Mouse (Mus musculus): ENCODE data around the gene Galnt18. TPM values are rescaled to one million over a fixed set of nuclear protein-coding genes. Genes with fewer than 3 reads are reported as not detected.

The Galnt18 gene
- polyA plus RNA-seq, 1 experiment from 2014 or later: 19.2 TPM

DNA sequence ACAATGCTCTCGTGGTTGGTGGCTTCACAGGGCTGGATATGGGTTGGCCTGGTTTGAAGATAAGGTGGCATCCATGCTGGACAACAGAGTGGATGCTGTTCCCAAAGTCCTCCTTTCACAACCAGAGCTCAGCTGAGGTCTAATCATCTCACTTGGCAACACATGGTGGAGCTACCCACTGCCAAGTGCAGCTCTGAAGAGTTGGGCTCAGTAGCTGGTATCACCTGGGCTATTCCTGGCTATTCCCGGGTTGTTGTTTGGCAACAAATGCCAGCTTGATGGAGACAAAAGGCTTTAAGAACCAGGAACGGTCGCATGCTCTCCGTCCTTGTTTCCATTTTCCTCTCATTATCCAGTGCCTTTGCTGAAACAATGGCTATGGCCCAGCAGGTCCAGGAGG is 19.2 kb upstream of the Galnt18 start:
- Histone ChIP-seq H3K4me1 (ENCODE audit: control insufficient read depth, insufficient read depth, low read length) (peaks cover 16% of the 10 kb centered on the region), H3K9me3 (replicated peaks; ENCODE audit: control insufficient read depth, low read length) (no peaks in the 10 kb centered on the region), H3K27me3 (ENCODE audit: control insufficient read depth, insufficient read depth, low read length) (no peaks in the 10 kb centered on the region), H3K4me2 (ENCODE audit: low read depth, low read length) (no peak overlapping the region), H3K9ac (ENCODE audit: low read length) (no peak overlapping the region), H3K4me3 (ENCODE audit: low read length) (no peak overlapping the region), H3K36me3 (ENCODE audit: control insufficient read depth, insufficient read depth) (no peaks in the 10 kb centered on the region), H3K27ac (ENCODE audit: low read length) (no peak overlapping the region)
- no peak; the same call in 1 of the 2 replicates for ATAC-seq (replicated peaks; ENCODE audit: extremely low read depth, insufficient read depth, low FRiP score)
- 59% methylated on average over 5 of the region's 5 CpGs for WGBS

DNA sequence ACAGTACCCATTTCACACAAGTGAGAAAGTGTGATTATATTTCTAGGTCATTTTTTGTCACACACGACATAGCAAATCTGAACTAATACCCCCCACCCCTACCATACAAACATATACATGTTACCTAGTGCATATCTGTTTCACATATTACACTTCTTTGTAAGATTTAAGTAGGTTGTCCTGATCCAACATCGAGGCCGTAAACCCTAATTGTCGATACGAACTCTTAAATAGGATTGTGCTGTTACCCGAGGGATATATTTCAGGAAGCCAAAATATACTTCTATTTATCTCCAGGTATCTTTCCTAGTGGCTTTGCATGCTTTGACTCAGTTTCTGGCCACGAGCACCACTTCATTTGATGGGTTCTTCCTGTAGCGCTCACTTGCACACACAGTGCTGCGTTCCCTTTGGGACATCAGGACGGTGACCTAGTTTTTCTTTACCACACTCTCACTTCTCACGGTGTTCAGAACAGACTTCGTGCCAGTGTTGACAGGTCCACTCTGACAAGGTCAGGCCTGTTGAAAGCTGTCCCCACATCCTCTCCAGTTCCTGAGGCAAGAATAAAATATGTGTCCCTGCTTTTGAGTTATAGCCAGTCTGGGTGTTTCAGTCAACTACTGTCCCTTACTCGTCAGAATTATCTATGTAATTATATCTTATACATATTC is 17.7 kb upstream of the Galnt18 start:
- H3K4me3 ChIP-seq (ENCODE audit: low read length): no peak overlapping the region
- peaks cover 16% of the 10 kb centered on the region for H3K4me1 ChIP-seq (ENCODE audit: control insufficient read depth, insufficient read depth, low read length)
- ATAC-seq (replicated peaks; ENCODE audit: extremely low read depth, insufficient read depth, low FRiP score): peak; percentile 91
- no peak overlapping the region for H3K4me2 ChIP-seq (ENCODE audit: low read depth, low read length)
- H3K36me3 ChIP-seq (ENCODE audit: control insufficient read depth, insufficient read depth): no peaks in the 10 kb centered on the region
- H3K27ac ChIP-seq (ENCODE audit: low read length): no peak overlapping the region
- WGBS: 42% methylated on average over 13 of the region's 13 CpGs
- H3K27me3 ChIP-seq (ENCODE audit: control insufficient read depth, insufficient read depth, low read length): no peaks in the 10 kb centered on the region
- no peaks in the 10 kb centered on the region for H3K9me3 ChIP-seq (replicated peaks; ENCODE audit: control insufficient read depth, low read length)
- no peak overlapping the region for H3K9ac ChIP-seq (ENCODE audit: low read length)

DNA sequence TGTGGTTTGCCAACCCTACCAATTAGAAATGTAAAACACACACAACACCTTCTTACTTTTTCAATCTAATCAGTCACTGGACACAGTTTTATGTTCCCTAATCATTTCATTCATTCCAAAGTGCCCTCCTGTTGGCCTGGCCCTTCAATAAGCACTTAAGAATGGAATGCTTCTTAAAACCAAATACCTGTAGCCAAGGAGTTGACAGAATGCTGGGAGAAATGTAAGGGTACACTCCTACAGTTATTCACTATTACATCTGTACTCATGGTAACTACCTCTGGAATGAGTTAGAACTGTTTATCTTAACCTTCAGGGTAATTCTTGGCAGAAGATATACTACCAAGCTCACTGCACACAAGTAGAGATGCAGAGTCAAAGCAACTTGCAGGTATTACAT is 15.3 kb upstream of the Galnt18 start:
- H3K27me3 ChIP-seq (ENCODE audit: control insufficient read depth, insufficient read depth, low read length): no peaks in the 10 kb centered on the region
- ATAC-seq (replicated peaks; ENCODE audit: extremely low read depth, insufficient read depth, low FRiP score): no peak
- no peak overlapping the region for H3K4me2 ChIP-seq (ENCODE audit: low read depth, low read length)
- no peaks in the 10 kb centered on the region for H3K36me3 ChIP-seq (ENCODE audit: control insufficient read depth, insufficient read depth)
- H3K4me3 ChIP-seq (ENCODE audit: low read length): no peak overlapping the region
- peaks cover 16% of the 10 kb centered on the region for H3K4me1 ChIP-seq (ENCODE audit: control insufficient read depth, insufficient read depth, low read length)
- H3K27ac ChIP-seq (ENCODE audit: low read length): no peak overlapping the region
- H3K9me3 ChIP-seq (replicated peaks; ENCODE audit: control insufficient read depth, low read length): no peaks in the 10 kb centered on the region
- H3K9ac ChIP-seq (ENCODE audit: low read length): no peak overlapping the region

DNA sequence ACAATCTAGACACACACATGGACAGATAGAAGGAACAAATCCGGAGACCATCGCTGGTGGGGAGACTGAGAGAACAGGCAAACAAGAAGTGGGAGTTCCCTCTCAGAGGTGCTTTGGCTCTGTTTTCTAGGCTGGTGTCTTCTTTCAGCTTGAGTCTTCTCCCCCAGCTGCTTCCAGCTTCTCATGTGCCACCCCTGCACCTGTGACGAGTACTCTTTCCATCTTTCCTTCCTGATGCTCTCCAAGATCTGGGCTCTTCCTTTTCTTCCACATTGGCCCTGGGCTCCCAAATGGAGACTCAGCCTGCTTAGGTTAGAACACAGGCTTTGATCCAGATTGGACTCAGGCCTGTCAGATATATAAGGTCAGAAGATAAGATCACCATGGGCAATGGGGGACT is 12.4 kb upstream of the Galnt18 start:
- WGBS: 85% methylated on average over 3 of the region's 3 CpGs
- Histone ChIP-seq H3K9ac (ENCODE audit: low read length) (no peak overlapping the region), H3K27ac (ENCODE audit: low read length) (no peak overlapping the region), H3K4me3 (ENCODE audit: low read length) (no peak overlapping the region), H3K36me3 (ENCODE audit: control insufficient read depth, insufficient read depth) (no peaks in the 10 kb centered on the region), H3K27me3 (ENCODE audit: control insufficient read depth, insufficient read depth, low read length) (no peaks in the 10 kb centered on the region), H3K4me2 (ENCODE audit: low read depth, low read length) (no peak overlapping the region), H3K9me3 (replicated peaks; ENCODE audit: control insufficient read depth, low read length) (no peaks in the 10 kb centered on the region), H3K4me1 (ENCODE audit: control insufficient read depth, insufficient read depth, low read length) (0 out of 2 replicates have a peak, but pooled peaks cover 2% of the 10 kb centered on the region)
- no peak for ATAC-seq (replicated peaks; ENCODE audit: extremely low read depth, insufficient read depth, low FRiP score)

GRCm38 (mm10) chr7:111791347-111791746 is 11.6 kb upstream of the Galnt18 start:
- H3K4me2 ChIP-seq (ENCODE audit: low read depth, low read length): no peak overlapping the region
- H3K9ac ChIP-seq (ENCODE audit: low read length): no peak overlapping the region
- H3K27me3 ChIP-seq (ENCODE audit: control insufficient read depth, insufficient read depth, low read length): no peaks in the 10 kb centered on the region
- ATAC-seq (replicated peaks; ENCODE audit: extremely low read depth, insufficient read depth, low FRiP score): no peak
- 69% methylated on average over 6 of the region's 6 CpGs for WGBS
- H3K27ac ChIP-seq (ENCODE audit: low read length): no peak overlapping the region
- H3K4me3 ChIP-seq (ENCODE audit: low read length): no peak overlapping the region
- no peaks in the 10 kb centered on the region for H3K36me3 ChIP-seq (ENCODE audit: control insufficient read depth, insufficient read depth)
- H3K9me3 ChIP-seq (replicated peaks; ENCODE audit: control insufficient read depth, low read length): no peaks in the 10 kb centered on the region
- 0 out of 2 replicates have a peak, but pooled peaks cover 2% of the 10 kb centered on the region for H3K4me1 ChIP-seq (ENCODE audit: control insufficient read depth, insufficient read depth, low read length)

DNA sequence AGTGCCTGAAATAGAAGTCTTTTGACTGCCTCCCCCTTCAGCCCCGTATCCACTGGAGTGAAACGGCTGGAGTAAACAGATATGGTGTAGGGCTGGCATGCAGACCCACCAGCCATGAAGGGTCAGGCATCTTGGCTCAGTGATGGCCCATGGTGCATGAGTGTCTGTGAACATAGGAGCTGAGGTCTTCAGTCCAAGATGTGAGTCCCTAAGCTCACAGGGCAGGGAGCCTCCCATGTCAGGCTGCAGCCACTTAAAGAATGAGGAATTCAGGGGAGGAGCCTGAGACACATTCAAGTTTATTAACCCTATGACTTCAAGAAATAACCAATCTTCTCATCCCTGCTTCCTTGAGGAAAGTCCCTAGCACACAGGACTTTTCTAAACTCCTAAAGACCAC is 8.1 kb upstream of the Galnt18 start:
- 0 out of 2 replicates have a peak, but pooled peaks cover 2% of the 10 kb centered on the region for H3K4me1 ChIP-seq (ENCODE audit: control insufficient read depth, insufficient read depth, low read length)
- no peak overlapping the region for H3K4me3 ChIP-seq (ENCODE audit: low read length)
- H3K27me3 ChIP-seq (ENCODE audit: control insufficient read depth, insufficient read depth, low read length): no peaks in the 10 kb centered on the region
- H3K9me3 ChIP-seq (replicated peaks; ENCODE audit: control insufficient read depth, low read length): no peaks in the 10 kb centered on the region
- H3K27ac ChIP-seq (ENCODE audit: low read length): no peak overlapping the region
- no peak overlapping the region for H3K4me2 ChIP-seq (ENCODE audit: low read depth, low read length)
- no peak for ATAC-seq (replicated peaks; ENCODE audit: extremely low read depth, insufficient read depth, low FRiP score)
- WGBS: 34% methylated on average over 2 of the region's 2 CpGs
- H3K36me3 ChIP-seq (ENCODE audit: control insufficient read depth, insufficient read depth): no peaks in the 10 kb centered on the region
- H3K9ac ChIP-seq (ENCODE audit: low read length): no peak overlapping the region

GRCm38 (mm10) chr7:111785478-111785877 is 5.7 kb upstream of the Galnt18 start:
- WGBS: 82% methylated on average over 8 of the region's 8 CpGs
- no peak for ATAC-seq (replicated peaks; ENCODE audit: extremely low read depth, insufficient read depth, low FRiP score)
- Histone ChIP-seq H3K4me2 (ENCODE audit: low read depth, low read length) (no peak overlapping the region), H3K27me3 (ENCODE audit: control insufficient read depth, insufficient read depth, low read length) (peaks cover 3% of the 10 kb centered on the region), H3K9me3 (replicated peaks; ENCODE audit: control insufficient read depth, low read length) (no peaks in the 10 kb centered on the region), H3K9ac (ENCODE audit: low read length) (no peak overlapping the region), H3K36me3 (ENCODE audit: control insufficient read depth, insufficient read depth) (no peaks in the 10 kb centered on the region), H3K4me1 (ENCODE audit: control insufficient read depth, insufficient read depth, low read length) (0 out of 2 replicates have a peak, but pooled peaks cover 2% of the 10 kb centered on the region), H3K4me3 (ENCODE audit: low read length) (no peak overlapping the region), H3K27ac (ENCODE audit: low read length) (no peak overlapping the region)

DNA sequence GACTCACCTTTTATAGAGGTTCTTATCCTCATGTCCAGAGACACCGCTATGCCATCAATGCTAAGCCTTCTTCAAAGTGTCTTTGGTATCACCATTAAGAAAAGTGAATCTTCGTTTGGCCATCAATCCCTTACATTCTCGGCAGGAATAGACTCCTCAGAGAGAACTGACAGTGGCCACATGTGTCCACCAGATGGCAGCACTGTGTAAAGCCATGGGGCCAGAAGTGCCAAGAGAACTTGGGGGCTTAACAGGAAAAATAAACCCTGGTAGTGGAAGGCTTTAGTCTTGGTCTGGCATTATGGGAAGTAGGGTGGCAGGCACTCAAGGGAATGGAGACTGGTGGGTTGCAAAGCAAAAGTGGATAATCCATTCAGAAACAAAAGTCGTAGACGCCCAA is 2.3 kb upstream of the Galnt18 start:
- H3K9me3 ChIP-seq (replicated peaks; ENCODE audit: control insufficient read depth, low read length): no peaks in the 10 kb centered on the region
- H3K4me2 ChIP-seq (ENCODE audit: low read depth, low read length): no peak overlapping the region
- H3K27me3 ChIP-seq (ENCODE audit: control insufficient read depth, insufficient read depth, low read length): peaks cover 13% of the 10 kb centered on the region
- ATAC-seq (replicated peaks; ENCODE audit: extremely low read depth, insufficient read depth, low FRiP score): no peak
- H3K4me3 ChIP-seq (ENCODE audit: low read length): no peak overlapping the region
- no peak overlapping the region for H3K9ac ChIP-seq (ENCODE audit: low read length)
- no peak overlapping the region for H3K27ac ChIP-seq (ENCODE audit: low read length)
- H3K4me1 ChIP-seq (ENCODE audit: control insufficient read depth, insufficient read depth, low read length): peaks cover 4% of the 10 kb centered on the region; the same call in 1 of the 2 replicates
- WGBS: 47% methylated on average over 5 of the region's 5 CpGs
- H3K36me3 ChIP-seq (ENCODE audit: control insufficient read depth, insufficient read depth): no peaks in the 10 kb centered on the region

DNA sequence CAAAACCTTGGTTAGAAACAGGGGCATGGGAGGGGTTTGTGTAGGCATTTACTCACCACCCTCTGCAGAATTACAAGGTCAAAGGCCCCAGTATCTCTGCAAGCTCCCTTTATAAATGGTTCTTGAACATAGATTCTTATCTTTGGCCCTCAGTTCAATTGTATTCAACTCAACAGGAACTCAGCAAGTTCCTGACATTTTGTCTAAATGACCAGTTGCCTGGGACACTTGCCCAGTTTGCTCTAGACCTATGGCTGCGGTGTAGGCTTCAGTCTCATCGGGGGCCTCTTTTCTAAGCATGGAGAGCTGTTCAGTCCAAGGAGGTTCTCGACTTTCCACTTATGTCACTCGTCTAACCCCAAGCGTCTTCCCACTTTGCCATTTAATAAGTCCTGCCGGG is 1.5 kb upstream of the Galnt18 start:
- no peaks in the 10 kb centered on the region for H3K9me3 ChIP-seq (replicated peaks; ENCODE audit: control insufficient read depth, low read length)
- H3K4me1 ChIP-seq (ENCODE audit: control insufficient read depth, insufficient read depth, low read length): peaks cover 4% of the 10 kb centered on the region
- H3K27ac ChIP-seq (ENCODE audit: low read length): no peak overlapping the region
- no peak overlapping the region for H3K4me3 ChIP-seq (ENCODE audit: low read length)
- no peak overlapping the region for H3K4me2 ChIP-seq (ENCODE audit: low read depth, low read length)
- no peaks in the 10 kb centered on the region for H3K36me3 ChIP-seq (ENCODE audit: control insufficient read depth, insufficient read depth)
- H3K9ac ChIP-seq (ENCODE audit: low read length): no peak overlapping the region
- no peak for ATAC-seq (replicated peaks; ENCODE audit: extremely low read depth, insufficient read depth, low FRiP score)
- peaks cover 13% of the 10 kb centered on the region for H3K27me3 ChIP-seq (ENCODE audit: control insufficient read depth, insufficient read depth, low read length)
- WGBS: 65% methylated on average over 6 of the region's 6 CpGs

Data from heart, embryonic 16.5 days (tissue).